Mouse (Mus musculus): ENCODE results near the gene Gm10181. TPM values are rescaled to one million over a fixed set of nuclear protein-coding genes. Genes with fewer than 3 reads are reported as not detected.
"Not testable (repeated sequence)": the region's sequence is repeated elsewhere in the genome, so short reads cannot be mapped to it uniquely, and the experiment has no call there.

The Gm10181 gene
- polyA plus RNA-seq, 1 experiment from 2014 or later, result not detected

DNA sequence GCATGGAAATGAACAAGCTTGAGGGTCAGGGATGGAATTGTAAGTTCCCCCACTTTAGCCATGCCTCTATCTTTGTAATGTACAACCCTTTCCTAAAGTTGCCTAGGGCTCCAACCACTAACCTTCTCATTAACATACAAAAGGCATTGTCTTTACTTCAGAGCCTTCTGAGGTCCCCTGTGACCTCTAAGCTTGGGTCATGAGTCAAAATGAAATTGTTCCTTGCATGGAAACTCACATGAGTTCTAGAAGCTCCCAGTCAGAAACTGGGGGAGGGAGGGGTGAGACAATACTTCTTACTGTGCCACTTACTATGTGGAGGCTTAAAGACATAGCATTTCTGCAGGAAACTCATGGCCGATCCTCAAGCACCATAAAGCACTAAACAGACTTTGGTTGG is 16.6 kb upstream of the Gm10181 start:
- Histone ChIP-seq H3K4me1 (ENCODE audit: control insufficient read depth, insufficient read depth, low read length) (no peaks in the 10 kb centered on the region), H3K4me3 (ENCODE audit: low read depth, low read length) (no peak overlapping the region), H3K9ac (ENCODE audit: low read length) (no peak overlapping the region), H3K27me3 (ENCODE audit: control insufficient read depth, insufficient read depth, low read length) (no peaks in the 10 kb centered on the region), H3K36me3 (ENCODE audit: control insufficient read depth, insufficient read depth, low read length) (no peaks in the 10 kb centered on the region), H3K27ac (ENCODE audit: low read depth, low read length) (no peak overlapping the region), H3K4me2 (no peak overlapping the region), H3K9me3 (ENCODE audit: control insufficient read depth, low read length) (no peaks in the 10 kb centered on the region)
- no peak for ATAC-seq (ENCODE audit: low FRiP score)
- 89% methylated on average over 1 of the region's 1 CpGs for whole genome bisulfite sequencing
- DNase-seq (ENCODE audit: low spot score, missing footprints), result no peak

GRCm38 (mm10) chr9:25075977-25076376 is 13.2 kb upstream of the Gm10181 start:
- no peak overlapping the region for H3K27ac ChIP-seq (ENCODE audit: low read depth, low read length)
- no peak for ATAC-seq (ENCODE audit: low FRiP score)
- no peak overlapping the region for H3K4me3 ChIP-seq (ENCODE audit: low read depth, low read length)
- no peaks in the 10 kb centered on the region for H3K9me3 ChIP-seq (ENCODE audit: control insufficient read depth, low read length)
- H3K4me1 ChIP-seq (ENCODE audit: control insufficient read depth, insufficient read depth, low read length), result no peaks in the 10 kb centered on the region
- no peak overlapping the region for H3K4me2 ChIP-seq
- WGBS, result 65% methylated on average over 3 of the region's 3 CpGs
- no peak for DNase-seq (ENCODE audit: low spot score, missing footprints)
- H3K27me3 ChIP-seq (ENCODE audit: control insufficient read depth, insufficient read depth, low read length), result no peaks in the 10 kb centered on the region
- no peaks in the 10 kb centered on the region for H3K36me3 ChIP-seq (ENCODE audit: control insufficient read depth, insufficient read depth, low read length)
- H3K9ac ChIP-seq (ENCODE audit: low read length), result no peak overlapping the region

- DNase-seq (ENCODE audit: low spot score, missing footprints), result no peak
- H3K9me3 ChIP-seq (ENCODE audit: control insufficient read depth, low read length), result no peaks in the 10 kb centered on the region
- H3K9ac ChIP-seq (ENCODE audit: low read length), result no peak overlapping the region
- H3K4me2 ChIP-seq, result no peak overlapping the region
- H3K27ac ChIP-seq (ENCODE audit: low read depth, low read length), result no peak overlapping the region
- H3K27me3 ChIP-seq (ENCODE audit: control insufficient read depth, insufficient read depth, low read length), result no peaks in the 10 kb centered on the region
- 89% methylated on average over 1 of the region's 1 CpGs for WGBS
- H3K36me3 ChIP-seq (ENCODE audit: control insufficient read depth, insufficient read depth, low read length), result no peaks in the 10 kb centered on the region
- no peak overlapping the region for H3K4me3 ChIP-seq (ENCODE audit: low read depth, low read length)
- no peak for ATAC-seq (ENCODE audit: low FRiP score)
- H3K4me1 ChIP-seq (ENCODE audit: control insufficient read depth, insufficient read depth, low read length), result no peaks in the 10 kb centered on the region
Observed at GRCm38 (mm10) chr9:25076505-25076904, 12.7 kb upstream of the Gm10181 start.

DNA sequence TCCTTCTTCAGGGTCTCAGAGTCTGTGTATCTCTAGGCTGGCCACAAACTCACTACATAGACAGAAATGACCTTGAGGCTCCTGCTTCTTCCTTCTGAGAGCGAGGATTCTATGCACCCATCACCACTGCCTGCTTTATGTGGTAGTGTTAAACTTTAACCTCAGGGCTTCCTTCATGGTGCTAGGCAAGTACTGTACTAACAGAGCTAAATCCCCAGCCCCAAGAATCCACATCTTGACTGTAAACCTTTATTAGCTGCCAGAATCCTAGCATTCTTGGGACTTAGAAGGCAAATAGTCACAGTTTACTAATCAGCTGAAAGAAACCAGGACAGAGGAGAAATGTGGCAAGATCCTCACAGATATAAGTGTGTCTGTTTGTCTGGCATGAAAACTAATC is 1.6 kb downstream of the Gm10181 start:
- Histone ChIP-seq H3K36me3 (ENCODE audit: control insufficient read depth, insufficient read depth, low read length) (no peaks in the 10 kb centered on the region), H3K4me1 (ENCODE audit: control insufficient read depth, insufficient read depth, low read length) (no peaks in the 10 kb centered on the region), H3K4me2 (no peak overlapping the region), H3K27ac (ENCODE audit: low read depth, low read length) (no peak overlapping the region), H3K27me3 (ENCODE audit: control insufficient read depth, insufficient read depth, low read length) (no peaks in the 10 kb centered on the region), H3K9me3 (ENCODE audit: control insufficient read depth, low read length) (no peaks in the 10 kb centered on the region), H3K9ac (ENCODE audit: low read length) (no peak overlapping the region), H3K4me3 (ENCODE audit: low read depth, low read length) (no peak overlapping the region)
- DNase-seq (ENCODE audit: low spot score, missing footprints) (no peak), ATAC-seq (ENCODE audit: low FRiP score) (no peak)
- 72% methylated on average over 1 of the region's 1 CpGs for WGBS

DNA sequence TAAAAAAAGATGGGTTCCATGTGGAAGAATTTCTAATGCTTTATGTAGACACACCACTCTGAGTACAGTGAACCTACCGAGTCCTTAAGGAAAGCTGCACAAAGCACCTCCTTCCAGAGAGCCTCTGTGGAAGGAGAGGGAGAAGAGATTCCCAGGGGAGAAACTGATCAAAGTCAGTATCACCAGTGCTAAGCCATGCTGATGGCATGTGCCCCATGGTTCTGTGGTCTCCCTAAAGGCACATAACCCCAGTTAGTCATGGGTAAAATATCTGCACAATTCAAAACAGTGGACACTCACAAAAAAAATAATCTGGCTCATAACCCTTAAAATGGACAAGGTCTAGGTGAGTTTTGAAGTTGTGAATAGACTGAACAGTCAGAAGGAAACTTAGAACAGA is 13.7 kb downstream of the Gm10181 start:
- no peak overlapping the region for H3K27ac ChIP-seq (ENCODE audit: low read depth, low read length)
- H3K9ac ChIP-seq (ENCODE audit: low read length), result no peak overlapping the region
- no peaks in the 10 kb centered on the region for H3K4me1 ChIP-seq (ENCODE audit: control insufficient read depth, insufficient read depth, low read length)
- DNase-seq (ENCODE audit: low spot score, missing footprints), result no peak
- ATAC-seq (ENCODE audit: low FRiP score), result no peak
- no peaks in the 10 kb centered on the region for H3K27me3 ChIP-seq (ENCODE audit: control insufficient read depth, insufficient read depth, low read length)
- H3K4me3 ChIP-seq (ENCODE audit: low read depth, low read length), result no peak overlapping the region
- no peaks in the 10 kb centered on the region for H3K36me3 ChIP-seq (ENCODE audit: control insufficient read depth, insufficient read depth, low read length)
- H3K9me3 ChIP-seq (ENCODE audit: control insufficient read depth, low read length), result no peaks in the 10 kb centered on the region; the same call in 1 of the 2 replicates
- no peak overlapping the region for H3K4me2 ChIP-seq
- 92% methylated on average over 1 of the region's 1 CpGs for whole genome bisulfite sequencing

DNA sequence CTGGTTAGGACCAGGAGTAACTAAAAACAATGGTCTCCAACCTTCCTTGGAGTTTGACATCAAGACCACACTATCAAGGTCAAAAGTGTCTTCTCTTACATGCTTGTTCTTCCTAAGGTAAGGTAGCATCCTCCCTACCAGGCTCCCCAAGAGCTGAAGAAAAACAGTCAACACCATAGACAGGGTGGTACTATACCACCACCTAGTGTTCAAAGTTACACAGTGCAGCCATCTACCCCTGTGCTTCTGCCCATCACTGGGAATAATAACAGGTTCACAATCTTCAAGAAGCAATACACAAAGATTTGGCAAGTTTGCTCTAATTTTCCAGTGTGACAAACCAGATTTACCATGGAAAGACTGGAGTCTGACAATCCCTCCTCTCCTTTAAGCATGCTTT is 15.4 kb downstream of the Gm10181 start:
- Histone ChIP-seq H3K27ac (ENCODE audit: low read depth, low read length) (no peak overlapping the region), H3K27me3 (ENCODE audit: control insufficient read depth, insufficient read depth, low read length) (no peaks in the 10 kb centered on the region), H3K36me3 (ENCODE audit: control insufficient read depth, insufficient read depth, low read length) (no peaks in the 10 kb centered on the region), H3K9ac (ENCODE audit: low read length) (no peak overlapping the region), H3K9me3 (ENCODE audit: control insufficient read depth, low read length) (no peaks in the 10 kb centered on the region; the same call in 1 of the 2 replicates), H3K4me3 (ENCODE audit: low read depth, low read length) (no peak overlapping the region), H3K4me1 (ENCODE audit: control insufficient read depth, insufficient read depth, low read length) (no peaks in the 10 kb centered on the region), H3K4me2 (no peak overlapping the region)
- DNase-seq (ENCODE audit: low spot score, missing footprints) (peak; percentile 91), ATAC-seq (ENCODE audit: low FRiP score) (peak; percentile 44; the same call in 1 of the 2 replicates)

DNA sequence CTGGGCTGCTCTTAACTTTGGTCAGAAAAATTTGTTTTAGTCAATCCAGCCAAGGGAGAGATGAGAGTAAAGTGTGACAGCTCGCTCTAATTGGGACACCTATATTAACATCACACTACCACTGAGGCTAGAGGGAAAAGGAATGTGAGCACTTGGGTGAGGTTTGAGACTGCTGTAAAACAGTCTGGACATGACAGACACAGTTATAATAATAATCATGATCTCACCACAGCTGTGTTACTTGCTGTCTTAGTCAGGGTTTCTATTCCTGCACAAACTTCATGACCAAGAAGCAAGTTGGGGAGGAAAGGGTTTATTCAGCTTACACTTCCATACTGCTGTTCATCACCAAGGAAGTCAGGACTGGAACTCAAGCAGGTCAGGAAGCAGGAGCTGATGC is 34.4 kb downstream of the Gm10181 start:
- not testable (repeated sequence) for H3K9me3 ChIP-seq (ENCODE audit: control insufficient read depth, low read length); H3K4me1 ChIP-seq (ENCODE audit: control insufficient read depth, insufficient read depth, low read length); ATAC-seq (ENCODE audit: low FRiP score); H3K27me3 ChIP-seq (ENCODE audit: control insufficient read depth, insufficient read depth, low read length); H3K27ac ChIP-seq (ENCODE audit: low read depth, low read length); H3K36me3 ChIP-seq (ENCODE audit: control insufficient read depth, insufficient read depth, low read length); H3K9ac ChIP-seq (ENCODE audit: low read length); H3K4me3 ChIP-seq (ENCODE audit: low read depth, low read length); DNase-seq (ENCODE audit: low spot score, missing footprints); H3K4me2 ChIP-seq
- WGBS, result 97% methylated on average over 1 of the region's 1 CpGs

GRCm38 (mm10) chr9:25124048-25124447 is 34.8 kb downstream of the Gm10181 start:
- Histone ChIP-seq H3K4me1 (ENCODE audit: control insufficient read depth, insufficient read depth, low read length) (no peaks in the 10 kb centered on the region), H3K36me3 (ENCODE audit: control insufficient read depth, insufficient read depth, low read length) (peaks cover 10% of the 10 kb centered on the region; the same call in 1 of the 2 replicates), H3K4me3 (ENCODE audit: low read depth, low read length) (no peak overlapping the region), H3K9me3 (ENCODE audit: control insufficient read depth, low read length) (no peaks in the 10 kb centered on the region), H3K9ac (ENCODE audit: low read length) (no peak overlapping the region), H3K27ac (ENCODE audit: low read depth, low read length) (no peak overlapping the region), H3K27me3 (ENCODE audit: control insufficient read depth, insufficient read depth, low read length) (no peaks in the 10 kb centered on the region), H3K4me2 (no peak overlapping the region)
- ATAC-seq (ENCODE audit: low FRiP score), result no peak
- 85% methylated on average over 2 of the region's 2 CpGs for WGBS
- DNase-seq (ENCODE audit: low spot score, missing footprints), result no peak

DNA sequence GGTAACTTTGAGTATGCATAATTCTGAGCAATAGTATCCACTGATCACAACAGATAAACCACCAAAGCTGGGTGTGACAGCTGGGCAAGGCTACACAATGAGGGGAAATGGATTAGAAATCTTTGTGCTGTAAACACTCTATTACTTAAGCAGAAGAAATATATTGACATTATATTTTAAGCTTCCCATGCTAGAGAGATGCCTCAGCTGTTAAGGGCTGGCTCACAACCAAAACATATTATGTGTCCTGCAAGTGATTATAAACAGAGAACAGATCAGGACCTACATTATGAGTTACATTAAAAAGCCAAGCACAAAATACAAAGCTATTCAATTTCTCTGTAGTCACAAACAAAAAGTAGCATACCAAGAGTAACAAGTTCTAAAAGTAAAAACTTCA is 43.0 kb downstream of the Gm10181 start:
- Histone ChIP-seq H3K27ac (ENCODE audit: low read depth, low read length) (no peak overlapping the region), H3K4me3 (ENCODE audit: low read depth, low read length) (no peak overlapping the region), H3K36me3 (ENCODE audit: control insufficient read depth, insufficient read depth, low read length) (no peaks in the 10 kb centered on the region), H3K9me3 (ENCODE audit: control insufficient read depth, low read length) (no peaks in the 10 kb centered on the region), H3K4me2 (no peak overlapping the region), H3K9ac (ENCODE audit: low read length) (no peak overlapping the region), H3K27me3 (ENCODE audit: control insufficient read depth, insufficient read depth, low read length) (no peaks in the 10 kb centered on the region), H3K4me1 (ENCODE audit: control insufficient read depth, insufficient read depth, low read length) (no peaks in the 10 kb centered on the region)
- ATAC-seq (ENCODE audit: low FRiP score) (no peak), DNase-seq (ENCODE audit: low spot score, missing footprints) (no peak)

- Histone ChIP-seq H3K27ac (ENCODE audit: low read depth, low read length) (no peak overlapping the region), H3K4me2 (no peak overlapping the region), H3K4me1 (ENCODE audit: control insufficient read depth, insufficient read depth, low read length) (no peaks in the 10 kb centered on the region), H3K9me3 (ENCODE audit: control insufficient read depth, low read length) (no peaks in the 10 kb centered on the region), H3K36me3 (ENCODE audit: control insufficient read depth, insufficient read depth, low read length) (no peaks in the 10 kb centered on the region), H3K27me3 (ENCODE audit: control insufficient read depth, insufficient read depth, low read length) (no peaks in the 10 kb centered on the region), H3K9ac (ENCODE audit: low read length) (no peak overlapping the region), H3K4me3 (ENCODE audit: low read depth, low read length) (no peak overlapping the region)
- DNase-seq (ENCODE audit: low spot score, missing footprints) (no peak), ATAC-seq (ENCODE audit: low FRiP score) (no peak)
- WGBS, result 85% methylated on average over 4 of the region's 4 CpGs
Observed at GRCm38 (mm10) chr9:25132920-25133319, 43.7 kb downstream of the Gm10181 start.

All from midbrain, embryonic 11.5 days (tissue).